Mouse (Mus musculus) midbrain, embryonic 10.5 days (tissue): Measurements from ENCODE around the gene 2700049A03Rik. TPM values are rescaled to one million over a fixed set of nuclear protein-coding genes. Genes with fewer than 3 reads are reported as not detected.
A peak's percentile ranks its signal among the peaks of the same experiment; 100 is the strongest.

ENCODE experiments used
- DNase-seq: peaks from one replicate; pipeline ENCODE4 v3.0.0-alpha.2; 2017; ENCODE audit warnings: low spot score
- H3K27ac ChIP-seq: fragments of 300-500 bp; sonication (generic); replicated peaks from 2 replicates; pipeline ENCODE4 v1.5.1; 2016; ENCODE audit warnings: mild to moderate bottlenecking
- H3K27me3 ChIP-seq: fragments of 300-500 bp; sonication (generic); 2 replicates; pipeline ENCODE4 v1.6.1; 2016; ENCODE audit warnings: low read depth, mild to moderate bottlenecking; ENCODE audit not compliant: poor library complexity, severe bottlenecking
- H3K36me3 ChIP-seq: fragments of 300-500 bp; sonication (generic); 2 replicates; pipeline ENCODE4 v1.6.1; 2016; ENCODE audit warnings: mild to moderate bottlenecking, moderate library complexity
- H3K4me1 ChIP-seq: fragments of 300-500 bp; sonication (generic); 2 replicates; pipeline ENCODE4 v1.6.1; 2016
- H3K4me3 ChIP-seq: fragments of 300-500 bp; sonication (generic); 2 replicates; pipeline ENCODE4 v1.5.1; 2016; ENCODE audit warnings: mild to moderate bottlenecking, moderate library complexity
- H3K9me3 ChIP-seq: fragments of 300-500 bp; sonication (generic); replicated peaks from 2 replicates; pipeline ENCODE4 v1.6.1; 2016; ENCODE audit warnings: mild to moderate bottlenecking
- WGBS: fragments of 180-500 bp; shearing (Covaris S2); methylation state at CpG from one replicate; pipeline ENCODE4 v1.1.7; 2016; 5-methylcytosine and 5-hydroxymethylcytosine counted together
- polyA plus RNA-seq: library from polyadenylated mRNA; unstranded; fragments of >200 nt; fragmentation: Nextera tagmentation; extraction: Ambion mirVana; gene quantifications from 2 replicates; pipeline ENCODE4 v1.2.1, GENCODE M21; 2016

Gene 2700049A03Rik
- polyA plus RNA-seq, 1 experiment from 2014 or later, result 17.5 TPM

- WGBS, result 93% methylated on average over 5 of the region's 5 CpGs
- peaks cover 77% of the 10 kb centered on the region for H3K36me3 ChIP-seq
Observed at GRCm38 (mm10) chr12:71201753-71202152, 65.1 kb downstream of the 2700049A03Rik start.

GRCm38 (mm10) chr12:71204303-71204702, 67.7 kb downstream of the 2700049A03Rik start:
- no peak for DNase-seq
- Histone ChIP-seq H3K36me3 (peaks cover 69% of the 10 kb centered on the region), H3K9me3 (no peaks in the 10 kb centered on the region), H3K27me3 (no peaks in the 10 kb centered on the region), H3K4me1 (no peaks in the 10 kb centered on the region), H3K4me3 (no peak overlapping the region), H3K27ac (no peak overlapping the region)
- WGBS, result 91% methylated on average over 3 of the region's 3 CpGs

More at GRCm38 (mm10) chr12:71201753-71202152, 65.1 kb downstream of the 2700049A03Rik start:
- Histone ChIP-seq H3K9me3 (no peaks in the 10 kb centered on the region), H3K27ac (no peak overlapping the region), H3K27me3 (no peaks in the 10 kb centered on the region), H3K4me1 (no peaks in the 10 kb centered on the region), H3K4me3 (no peak overlapping the region)
- no peak for DNase-seq

GRCm38 (mm10) chr12:71217191-71217590, 80.5 kb downstream of the 2700049A03Rik start:
- Histone ChIP-seq H3K27me3 (no peaks in the 10 kb centered on the region), H3K9me3 (no peaks in the 10 kb centered on the region), H3K27ac (no peak overlapping the region), H3K36me3 (peaks cover 80% of the 10 kb centered on the region), H3K4me1 (no peaks in the 10 kb centered on the region), H3K4me3 (no peak overlapping the region)
- no peak for DNase-seq
- WGBS, result 85% methylated on average over 9 of the region's 9 CpGs

GRCm38 (mm10) chr12:71217866-71218522, 81.3 kb downstream of the 2700049A03Rik start:
- H3K4me3 ChIP-seq, result no peak overlapping the region
- no peaks in the 10 kb centered on the region for H3K27me3 ChIP-seq
- no peaks in the 10 kb centered on the region for H3K9me3 ChIP-seq
- H3K4me1 ChIP-seq, result no peaks in the 10 kb centered on the region
- WGBS, result 91% methylated on average over 6 of the region's 6 CpGs
- peaks cover 86% of the 10 kb centered on the region for H3K36me3 ChIP-seq
- DNase-seq, result no peak
- no peak overlapping the region for H3K27ac ChIP-seq

- no peak overlapping the region for H3K27ac ChIP-seq
- H3K27me3 ChIP-seq, result no peaks in the 10 kb centered on the region
- H3K36me3 ChIP-seq, result peaks cover 62% of the 10 kb centered on the region
- no peak for DNase-seq
- no peaks in the 10 kb centered on the region for H3K4me1 ChIP-seq
- no peak overlapping the region for H3K4me3 ChIP-seq
- H3K9me3 ChIP-seq, result no peaks in the 10 kb centered on the region
- 97% methylated on average over 6 of the region's 6 CpGs for WGBS
Observed at GRCm38 (mm10) chr12:71222761-71223160, 86.1 kb downstream of the 2700049A03Rik start.

GRCm38 (mm10) chr12:71227769-71228168, 91.1 kb downstream of the 2700049A03Rik start:
- peak; percentile 16 for DNase-seq
- Histone ChIP-seq H3K27me3 (no peaks in the 10 kb centered on the region), H3K4me1 (no peaks in the 10 kb centered on the region), H3K27ac (0 out of 2 replicates have a peak overlapping the region, but pooled peaks have one; percentile 50), H3K4me3 (no peak overlapping the region), H3K36me3 (peaks cover 28% of the 10 kb centered on the region), H3K9me3 (no peaks in the 10 kb centered on the region)
- WGBS, result 72% methylated on average over 4 of the region's 4 CpGs

DNA sequence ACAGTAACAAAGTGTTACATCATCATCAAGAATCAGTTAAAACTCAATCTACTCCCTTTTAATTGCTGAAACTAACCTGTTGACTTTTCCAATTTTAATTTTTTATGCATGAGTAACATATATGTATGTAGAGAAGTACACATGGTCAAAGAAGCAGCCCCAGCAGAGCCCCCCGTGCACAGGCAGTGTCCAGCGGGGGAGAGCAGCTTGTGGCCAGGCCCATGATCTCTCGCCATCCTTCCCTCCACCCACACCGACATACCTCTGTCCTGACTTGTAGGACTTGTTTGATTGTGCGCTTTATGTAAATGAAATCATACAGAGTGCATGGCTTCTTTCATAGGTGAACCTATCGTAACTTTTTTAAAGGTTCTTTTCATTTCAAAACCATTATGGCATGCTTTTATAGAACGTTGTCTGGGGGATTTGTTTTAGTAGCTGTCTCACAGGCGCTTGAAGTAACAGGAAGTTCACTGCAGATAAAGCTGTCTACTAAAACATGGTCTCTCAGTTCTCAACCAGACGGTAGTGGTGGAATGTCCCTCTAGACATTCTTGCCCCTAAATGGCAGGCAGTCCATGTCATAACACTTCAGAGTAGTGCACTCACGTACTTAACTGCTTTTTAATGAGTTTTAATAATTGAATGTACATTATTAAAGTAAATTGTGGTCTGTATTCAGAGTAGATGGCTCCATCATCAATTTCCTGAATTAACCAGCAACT, 92.4 kb downstream of the 2700049A03Rik start:
- Histone ChIP-seq H3K4me3 (no peak overlapping the region), H3K4me1 (no peaks in the 10 kb centered on the region), H3K36me3 (peaks cover 23% of the 10 kb centered on the region), H3K27ac (no peak overlapping the region), H3K27me3 (no peaks in the 10 kb centered on the region), H3K9me3 (no peaks in the 10 kb centered on the region)
- no peak for DNase-seq
- 88% methylated on average over 10 of the region's 10 CpGs for WGBS

- DNase-seq, result no peak
- no peaks in the 10 kb centered on the region for H3K4me1 ChIP-seq
- no peaks in the 10 kb centered on the region for H3K9me3 ChIP-seq
- no peak overlapping the region for H3K27ac ChIP-seq
- WGBS, result 87% methylated on average over 9 of the region's 9 CpGs
- H3K4me3 ChIP-seq, result no peak overlapping the region
- H3K27me3 ChIP-seq, result no peaks in the 10 kb centered on the region
- peaks cover 11% of the 10 kb centered on the region for H3K36me3 ChIP-seq
Observed at GRCm38 (mm10) chr12:71231561-71231960, 94.9 kb downstream of the 2700049A03Rik start.

DNA sequence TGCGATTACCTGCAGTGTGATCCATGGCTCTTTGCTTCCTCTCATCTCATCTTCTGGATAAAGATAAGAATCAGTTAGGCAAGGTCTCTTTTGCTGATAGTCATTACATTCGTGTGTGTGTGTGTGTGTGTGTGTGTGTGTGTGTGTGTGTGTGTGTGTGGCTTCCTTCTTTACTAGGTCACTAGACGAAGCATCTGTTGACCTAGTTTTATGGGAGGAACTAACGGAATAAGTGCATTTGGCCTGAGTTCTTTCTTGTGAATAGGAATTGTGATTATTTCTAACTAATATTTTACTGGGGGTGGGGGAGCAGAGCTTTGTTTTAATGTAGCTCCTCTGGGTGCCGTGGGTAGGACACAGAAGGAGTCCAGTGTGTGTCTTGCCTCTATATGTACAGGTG, 96.8 kb downstream of the 2700049A03Rik start:
- no peak for DNase-seq
- WGBS, result 83% methylated on average over 5 of the region's 5 CpGs
- peaks cover 7% of the 10 kb centered on the region; the same call in 1 of the 2 replicates for H3K4me1 ChIP-seq
- no peaks in the 10 kb centered on the region for H3K9me3 ChIP-seq
- no peak overlapping the region for H3K4me3 ChIP-seq
- H3K27ac ChIP-seq, result no peak overlapping the region
- H3K36me3 ChIP-seq, result peaks cover 11% of the 10 kb centered on the region
- H3K27me3 ChIP-seq, result no peaks in the 10 kb centered on the region

GRCm38 (mm10) chr12:71237074-71237473, 100.4 kb downstream of the 2700049A03Rik start:
- no peak overlapping the region for H3K4me3 ChIP-seq
- peaks cover 7% of the 10 kb centered on the region; the same call in 1 of the 2 replicates for H3K4me1 ChIP-seq
- 89% methylated on average over 4 of the region's 4 CpGs for WGBS
- peaks cover 22% of the 10 kb centered on the region for H3K36me3 ChIP-seq
- H3K27ac ChIP-seq, result no peak overlapping the region; the same call in 1 of the 2 replicates
- H3K27me3 ChIP-seq, result no peaks in the 10 kb centered on the region
- H3K9me3 ChIP-seq, result peaks cover 2% of the 10 kb centered on the region; the same call in 1 of the 2 replicates
- no peak for DNase-seq

DNA sequence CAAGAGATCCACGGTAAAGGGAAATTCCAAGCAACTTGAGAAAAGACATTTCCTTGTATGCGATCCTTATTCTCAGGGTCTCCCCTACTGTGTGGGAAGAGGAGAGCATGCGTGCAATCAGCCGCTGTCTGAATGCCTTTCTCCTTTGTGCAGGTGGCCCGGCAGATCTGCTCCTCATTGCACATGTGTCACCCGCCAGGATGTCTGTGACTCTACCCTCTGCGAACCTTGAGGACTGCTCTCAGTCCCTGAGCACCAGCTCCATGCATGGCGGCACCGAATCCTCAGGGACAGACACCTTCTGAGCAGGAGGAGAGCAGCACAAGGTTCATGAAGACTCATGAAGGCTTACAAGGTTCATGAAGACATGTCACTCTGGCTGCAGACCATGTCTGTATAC, 106.1 kb downstream of the 2700049A03Rik start:
- no peaks in the 10 kb centered on the region for H3K4me1 ChIP-seq
- no peak overlapping the region for H3K4me3 ChIP-seq
- H3K27me3 ChIP-seq, result no peaks in the 10 kb centered on the region
- H3K27ac ChIP-seq, result no peak overlapping the region
- 94% methylated on average over 9 of the region's 9 CpGs for WGBS
- H3K36me3 ChIP-seq, result peaks cover 52% of the 10 kb centered on the region
- peaks cover 10% of the 10 kb centered on the region for H3K9me3 ChIP-seq
- no peak for DNase-seq

- no peaks in the 10 kb centered on the region for H3K27me3 ChIP-seq
- no peak for DNase-seq
- H3K4me3 ChIP-seq, result no peak overlapping the region
- no peak overlapping the region for H3K27ac ChIP-seq
- WGBS, result 78% methylated on average over 11 of the region's 11 CpGs
- H3K4me1 ChIP-seq, result no peaks in the 10 kb centered on the region
- peaks cover 48% of the 10 kb centered on the region for H3K36me3 ChIP-seq
- peaks cover 10% of the 10 kb centered on the region for H3K9me3 ChIP-seq
Observed at GRCm38 (mm10) chr12:71244766-71245390, 108.2 kb downstream of the 2700049A03Rik start.

DNA sequence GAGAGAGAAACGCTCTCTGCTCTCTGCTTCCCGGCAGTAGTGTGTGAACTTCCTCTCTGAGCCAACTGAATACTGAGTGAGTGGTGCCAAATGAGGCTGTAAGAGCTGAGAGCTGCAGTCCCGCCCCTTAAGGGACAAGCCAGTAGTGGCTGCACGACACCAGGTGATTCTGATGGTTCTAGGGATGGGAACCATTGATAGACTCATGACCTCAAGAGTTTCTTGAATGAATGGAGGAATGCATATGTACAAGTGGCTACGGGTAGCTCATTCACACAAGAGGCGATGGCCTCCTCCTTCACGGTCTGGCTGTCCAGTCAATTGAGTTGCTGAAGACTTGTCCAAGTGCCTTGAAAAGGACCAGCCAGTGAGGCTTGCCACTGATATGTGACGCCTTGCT, 110.5 kb downstream of the 2700049A03Rik start:
- Histone ChIP-seq H3K4me3 (no peak overlapping the region), H3K36me3 (peaks cover 28% of the 10 kb centered on the region), H3K27me3 (no peaks in the 10 kb centered on the region), H3K27ac (no peak overlapping the region), H3K4me1 (peaks cover 4% of the 10 kb centered on the region), H3K9me3 (peaks cover 7% of the 10 kb centered on the region)
- DNase-seq, result no peak
- WGBS, result 86% methylated on average over 8 of the region's 8 CpGs
